ENCODE assay signal across 8 mouse cellular contexts in the genomic region with DNA sequence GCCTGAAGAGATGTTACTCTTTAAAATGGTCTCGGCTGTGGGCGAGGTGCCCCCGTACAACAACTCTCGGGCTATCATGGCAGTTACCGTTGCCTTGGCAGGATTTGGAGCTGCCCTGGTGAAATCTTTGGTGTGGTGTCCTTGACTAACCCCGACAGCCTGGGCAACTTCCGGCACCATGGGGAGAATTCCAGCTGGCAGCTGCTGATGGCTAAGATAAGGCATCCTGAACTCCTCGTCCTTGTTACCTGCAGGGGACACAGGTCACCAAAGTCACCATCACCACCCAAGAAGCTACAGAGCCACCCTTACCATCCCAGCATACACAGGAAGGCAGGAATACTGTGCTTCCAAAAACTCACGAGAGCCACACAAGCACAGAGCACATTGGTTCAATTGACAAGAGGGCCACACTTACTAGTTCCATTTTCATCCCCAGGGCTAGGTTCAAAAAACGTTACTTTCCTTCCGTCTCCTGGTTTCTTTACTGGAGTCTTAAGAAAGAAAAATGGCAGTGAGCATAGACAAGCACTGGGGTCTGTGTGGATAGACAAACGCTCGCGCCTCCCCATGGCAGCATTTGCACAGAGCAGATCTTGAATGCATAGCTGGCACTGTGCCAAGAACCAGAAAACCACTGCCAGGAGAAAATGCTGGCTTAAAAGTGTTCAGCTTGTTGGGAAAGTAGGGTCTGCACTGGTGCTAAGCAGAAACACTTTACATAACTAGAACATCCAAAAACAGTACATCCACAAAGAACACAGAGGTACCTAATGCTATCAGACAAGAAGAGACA. TPM values are rescaled to one million over a fixed set of nuclear protein-coding genes. Genes with fewer than 3 reads are reported as not detected.
DNase-seq lines count a peak whose midpoint lies in the region; ATAC-seq and TF ChIP-seq lines count a peak whose summit lies in the region.

No protein-coding gene starts in this region.

- no peak overlapping the region for H3K9ac ChIP-seq in kidney, embryonic 14.5 days (ENCODE audit: low read depth, low read length)
- no peak overlapping the region for H3K9ac ChIP-seq in kidney, embryonic 15.5 days

- H3K36me3 ChIP-seq in kidney, embryonic 14.5 days (ENCODE audit: control insufficient read depth, insufficient read depth, low read length): peaks cover 97% of the 10 kb centered on the region
- peaks cover 100% of the 10 kb centered on the region for H3K36me3 ChIP-seq in kidney, embryonic 15.5 days

- in situ Hi-C loops in Patski (cut with MboI; ENCODE audit: low pct_unique_long_range_greater_than_20kb): no loop called here

- H3K4me1 ChIP-seq in kidney, embryonic 14.5 days (ENCODE audit: control insufficient read depth, insufficient read depth, low read length): no peaks in the 10 kb centered on the region
- no peaks in the 10 kb centered on the region for H3K4me1 ChIP-seq in kidney, embryonic 15.5 days

- H3K4me2 ChIP-seq in kidney, embryonic 14.5 days (replicated peaks; ENCODE audit: low read depth, low read length): no peak overlapping the region
- H3K4me2 ChIP-seq in kidney, embryonic 15.5 days: no peak overlapping the region

- no peaks in the 10 kb centered on the region for H3K27me3 ChIP-seq in kidney, embryonic 14.5 days (ENCODE audit: control insufficient read depth, insufficient read depth, low read length)
- H3K27me3 ChIP-seq in Patski: no peaks in the 10 kb centered on the region
- no peaks in the 10 kb centered on the region for H3K27me3 ChIP-seq in kidney, embryonic 15.5 days

- no peak overlapping the region for H3K27ac ChIP-seq in kidney, embryonic 14.5 days (ENCODE audit: low read depth, low read length)
- H3K27ac ChIP-seq in kidney, embryonic 15.5 days: no peak overlapping the region

- POLR2A ChIA-PET in Patski (lab: Charles Lee): interaction anchor here (0.8 kb wide), 1 partner anchor 10 kb away, joined by 3 read pairs; no protein-coding TSS in a partner anchor

- ATAC-seq in kidney, embryonic 14.5 days (ENCODE audit: low FRiP score, low TSS enrichment): no peak
- ATAC-seq in Patski: no peak
- no peak for ATAC-seq in kidney, embryonic 15.5 days (replicated peaks; ENCODE audit: low FRiP score)

- peak; percentile 22 for DNase-seq in kidney, postnatal 14 days
- DNase-seq in Patski (ENCODE audit: low read depth, low spot score): no peak
- peak; percentile 43 to 60 for DNase-seq in cerebellum, adult 18-20 months
- peak; percentile 49 to 56 for DNase-seq in left cerebral cortex, postnatal 10 days (ENCODE audit: extremely low spot score in 1 of 2, low spot score in 2 of 2)
- no peak for DNase-seq in thymus, adult 18-20 months
- no peak for DNase-seq in ovary, postnatal 10 days (ENCODE audit: low spot score)

- 81% methylated on average over 14 of the region's 14 CpGs for WGBS in kidney, embryonic 14.5 days
- WGBS in kidney, embryonic 15.5 days: 84% methylated on average over 14 of the region's 14 CpGs

- CTCF ChIA-PET in Patski (lab: Charles Lee): interaction anchor here (0.6 to 1.7 kb wide), 3 partner anchors 12 to 53 kb away, joined by 3 to 4 read pairs (median 3); no protein-coding TSS in a partner anchor

- TF ChIP-seq CTCF in Patski (IDR thresholded peaks at IDR 0.05): peak; percentile 14

- intact Hi-C loops in left cerebral cortex, postnatal 10 days (cut with DNase I): no loop called here

- H3K9me3 ChIP-seq in kidney, embryonic 14.5 days (ENCODE audit: control insufficient read depth, low read length): no peaks in the 10 kb centered on the region
- no peaks in the 10 kb centered on the region for H3K9me3 ChIP-seq in kidney, embryonic 15.5 days (replicated peaks)

- no peak overlapping the region for H3K4me3 ChIP-seq in kidney, embryonic 14.5 days (ENCODE audit: low read length)
- no peak overlapping the region for H3K4me3 ChIP-seq in kidney, embryonic 15.5 days (replicated peaks)

RNA-seq across cellular contexts. Expression of gene Stau1, which starts 45.0 kb away (rescaled TPM):
- polyA plus RNA-seq in kidney, embryonic 14.5 days (2014; fragmentation: Nextera tagmentation; extraction: Ambion mirVana): 43.2 and 81.7 TPM in 2 replicates
- polyA plus RNA-seq in Patski (2021): 81.0 TPM
- total RNA-seq in left cerebral cortex, postnatal 10 days (2021): 10 to 100 TPM; 75.1 to 75.9 TPM
- polyA plus RNA-seq in kidney, embryonic 15.5 days (2015; fragmentation: Nextera tagmentation; extraction: Ambion mirVana): 86.4 and 88.7 TPM in 2 replicates

RNA-seq across cellular contexts. Expression of gene Cse1l, which starts 45.2 kb away (rescaled TPM):
- polyA plus RNA-seq in kidney, embryonic 14.5 days (2014; fragmentation: Nextera tagmentation; extraction: Ambion mirVana): 135 and 187 TPM in 2 replicates
- 71.6 TPM for polyA plus RNA-seq in Patski (2021)
- 10 to 100 TPM; 73.5 to 76.0 TPM for total RNA-seq in left cerebral cortex, postnatal 10 days (2021)
- polyA plus RNA-seq in kidney, embryonic 15.5 days (2015; fragmentation: Nextera tagmentation; extraction: Ambion mirVana): 136 and 138 TPM in 2 replicates

Comparison
In these comparisons a context has a peak if more than half of its experiments do, and no peak if none do; other contexts are left out.
1. DNase-seq: peak in kidney, postnatal 14 days (single experiment), cerebellum, adult 18-20 months (2 of 2) and left cerebral cortex, postnatal 10 days (2 of 2); none in Patski (single experiment), thymus, adult 18-20 months (0 of 2) and ovary, postnatal 10 days (single experiment).